In the genomic region with DNA sequence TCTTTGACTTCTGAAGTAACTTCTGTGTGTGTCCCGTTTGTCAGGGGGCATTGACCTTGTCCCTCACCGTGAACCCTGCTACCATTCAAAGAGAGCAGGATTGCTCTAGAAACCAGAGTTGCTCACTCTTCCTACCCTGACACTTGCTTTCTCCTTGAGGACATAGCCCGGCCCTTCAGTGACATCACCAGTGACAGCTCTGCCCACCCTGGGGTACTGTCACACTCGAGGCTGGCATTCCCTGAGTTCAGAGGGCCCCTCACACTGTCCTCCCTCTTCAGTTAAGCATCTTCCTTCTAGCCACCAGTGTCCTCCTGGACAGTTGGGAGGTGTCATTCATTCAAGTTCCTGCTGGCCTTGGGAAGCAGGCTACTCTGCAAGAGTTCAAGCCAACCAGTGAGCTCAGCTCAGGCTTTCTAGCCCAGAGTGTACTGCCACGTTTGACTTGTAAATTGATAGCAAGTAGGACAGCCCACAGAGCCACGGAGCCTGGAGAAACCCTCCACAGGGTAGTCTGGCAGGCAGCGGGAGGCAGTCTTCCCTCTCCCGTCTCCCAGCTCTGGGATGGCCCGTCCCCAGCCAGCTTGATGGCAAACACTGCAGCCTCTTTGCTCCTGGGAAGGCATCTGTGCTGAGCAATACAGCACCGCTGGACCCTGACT, we compare ENCODE assay signal across 9 mouse cellular contexts. TPM values are rescaled to one million over a fixed set of nuclear protein-coding genes. Genes with fewer than 3 reads are reported as not detected.
DNase-seq lines count a peak whose midpoint lies in the region; ATAC-seq lines count a peak whose summit lies in the region.
"Had no signal": no experiment of that assay in that cellular context is flagged by ENCODE, and none has a peak within 500 bp of the region (broad histone marks: within the 10 kb centered on the region; RNA-seq: fewer than 3 reads in every experiment).

No protein-coding gene starts in this region.

- H3K4me1 ChIP-seq in hindbrain, embryonic 10.5 days (replicated peaks) = peaks cover 33% of the 10 kb centered on the region
- peaks cover 9% of the 10 kb centered on the region for H3K4me1 ChIP-seq in hindbrain, embryonic 14.5 days (replicated peaks; ENCODE audit: control insufficient read depth, insufficient read depth, low read length)
- peaks cover 30% of the 10 kb centered on the region for H3K4me1 ChIP-seq in limb, embryonic 10.5 days

- peak overlapping the region; percentile 62 for H3K27ac ChIP-seq in hindbrain, embryonic 10.5 days
- H3K27ac ChIP-seq in hindbrain, embryonic 14.5 days = no peak overlapping the region
- peak overlapping the region; percentile 67 for H3K27ac ChIP-seq in limb, embryonic 10.5 days

- H3K4me3 ChIP-seq in hindbrain, embryonic 10.5 days = no peak overlapping the region
- no peak overlapping the region for H3K4me3 ChIP-seq in hindbrain, embryonic 14.5 days (replicated peaks; ENCODE audit: low read length)
- no peak overlapping the region for H3K4me3 ChIP-seq in limb, embryonic 10.5 days

- peak; percentile 65 for DNase-seq in adrenal gland, adult 2 months
- no peak for DNase-seq in adrenal gland, postnatal 4 days (ENCODE audit: low spot score in 2 of 2)
- DNase-seq in hindbrain, embryonic 10.5 days (ENCODE audit: low spot score) = no peak
- DNase-seq in hindbrain, embryonic 14.5 days (ENCODE audit: low spot score) = no peak
- DNase-seq in ES-CJ7 (ENCODE audit: low read depth, low spot score) = peak; percentile 40
- no peak for DNase-seq in limb, embryonic 10.5 days (ENCODE audit: low spot score)
- no peak for DNase-seq in layer of hippocampus, adult 18-20 months (ENCODE audit: low spot score in 2 of 2)
- DNase-seq: right cerebral cortex, postnatal 25 days had no signal

- WGBS in hindbrain, embryonic 10.5 days = 37% methylated on average over 10 of the region's 10 CpGs
- whole genome bisulfite sequencing in hindbrain, embryonic 14.5 days = 37% methylated on average over 10 of the region's 10 CpGs
- 37% methylated on average over 10 of the region's 10 CpGs for WGBS in limb, embryonic 10.5 days

- peaks cover 40% of the 10 kb centered on the region for H3K36me3 ChIP-seq in hindbrain, embryonic 10.5 days
- peaks cover 41% of the 10 kb centered on the region for H3K36me3 ChIP-seq in hindbrain, embryonic 14.5 days (replicated peaks; ENCODE audit: control insufficient read depth, insufficient read depth)
- H3K36me3 ChIP-seq in limb, embryonic 10.5 days = peaks cover 54% of the 10 kb centered on the region

- no peak overlapping the region for H3K9ac ChIP-seq in hindbrain, embryonic 14.5 days

- no peaks in the 10 kb centered on the region for H3K27me3 ChIP-seq in hindbrain, embryonic 10.5 days (ENCODE audit: insufficient read depth, poor library complexity, severe bottlenecking)
- H3K27me3 ChIP-seq in hindbrain, embryonic 14.5 days (ENCODE audit: control insufficient read depth, insufficient read depth, low read length) = no peaks in the 10 kb centered on the region
- no peaks in the 10 kb centered on the region for H3K27me3 ChIP-seq in limb, embryonic 10.5 days (ENCODE audit: low read depth, poor library complexity, severe bottlenecking)

- H3K4me2 ChIP-seq in hindbrain, embryonic 14.5 days (replicated peaks) = no peak overlapping the region

- no peak for ATAC-seq in hindbrain, embryonic 14.5 days (ENCODE audit: low FRiP score)
- no peak for ATAC-seq in activated CD4-positive, CD25-positive, alpha-beta regulatory T cell, adult 4 months

- no peaks in the 10 kb centered on the region for H3K9me3 ChIP-seq in hindbrain, embryonic 10.5 days
- H3K9me3 ChIP-seq in hindbrain, embryonic 14.5 days (ENCODE audit: control insufficient read depth, low read length) = no peaks in the 10 kb centered on the region
- H3K9me3 ChIP-seq in limb, embryonic 10.5 days (replicated peaks) = no peaks in the 10 kb centered on the region

RNA-seq across cellular contexts. Expression of a gene that starts 1.7 kb away (rescaled TPM):
- 1 to 10 TPM; 2.9 to 4.6 TPM for total RNA-seq in adrenal gland, adult 2 months (2021)
- 1.8 and 2.5 TPM in 2 replicates for polyA plus RNA-seq in adrenal gland, adult 2 months (2012; rRNA removed)
- total RNA-seq in adrenal gland, postnatal 4 days (2021) = 1 to 10 TPM; 6.6 to 6.7 TPM
- 10.0 and 12.3 TPM in 2 replicates for polyA plus RNA-seq in hindbrain, embryonic 10.5 days (2016; fragmentation: Nextera tagmentation; extraction: Ambion mirVana)
- polyA plus RNA-seq in hindbrain, embryonic 14.5 days (2014; fragmentation: Nextera tagmentation; extraction: Ambion mirVana) = 38.2 and 38.8 TPM in 2 replicates
- 10.9 and 14.0 TPM in 2 replicates for polyA plus RNA-seq in limb, embryonic 10.5 days (2016; fragmentation: Nextera tagmentation; extraction: Ambion mirVana)
- total RNA-seq in layer of hippocampus, adult 18-20 months (2021) = 10 to 100 TPM; 70.8 to 71.5 TPM
- 1 to 10 TPM; 1.6 to 1.7 TPM for polyA plus RNA-seq in activated CD4-positive, CD25-positive, alpha-beta regulatory T cell, adult 4 months (2017; shearing (Covaris generic))

RNA-seq across cellular contexts. Expression of a gene that starts 40.1 kb away (rescaled TPM):
- total RNA-seq in adrenal gland, adult 2 months (2021) = 100 to 1,000 TPM; 118 to 172 TPM
- polyA plus RNA-seq in adrenal gland, adult 2 months (2012; rRNA removed) = 127 and 138 TPM in 2 replicates
- 100 to 1,000 TPM; 184 to 192 TPM for total RNA-seq in adrenal gland, postnatal 4 days (2021)
- polyA plus RNA-seq in hindbrain, embryonic 10.5 days (2016; fragmentation: Nextera tagmentation; extraction: Ambion mirVana) = 77.7 and 90.1 TPM in 2 replicates
- polyA plus RNA-seq in hindbrain, embryonic 14.5 days (2014; fragmentation: Nextera tagmentation; extraction: Ambion mirVana) = 110 and 126 TPM in 2 replicates
- 90.0 and 110 TPM in 2 replicates for polyA plus RNA-seq in limb, embryonic 10.5 days (2016; fragmentation: Nextera tagmentation; extraction: Ambion mirVana)
- 100 to 1,000 TPM; 107 to 110 TPM for total RNA-seq in layer of hippocampus, adult 18-20 months (2021)
- polyA plus RNA-seq in activated CD4-positive, CD25-positive, alpha-beta regulatory T cell, adult 4 months (2017; shearing (Covaris generic)) = 10 to 100 TPM; 44.4 to 52.4 TPM

RNA-seq across cellular contexts. Expression of a gene that starts 45.0 kb away (rescaled TPM):
- 1 to 10 TPM in 1 of 2 experiments, under 1 TPM in 1; 0.78 to 1.0 TPM for total RNA-seq in adrenal gland, adult 2 months (2021)
- polyA plus RNA-seq in adrenal gland, adult 2 months (2012; rRNA removed) = 0.21 TPM in 1 of 2 replicates, not detected in the other
- 1 to 10 TPM; 1.2 to 1.8 TPM for total RNA-seq in adrenal gland, postnatal 4 days (2021)
- polyA plus RNA-seq in hindbrain, embryonic 10.5 days (2016; fragmentation: Nextera tagmentation; extraction: Ambion mirVana) = 0.73 and 1.0 TPM in 2 replicates
- 0.37 and 0.72 TPM in 2 replicates for polyA plus RNA-seq in hindbrain, embryonic 14.5 days (2014; fragmentation: Nextera tagmentation; extraction: Ambion mirVana)
- polyA plus RNA-seq in limb, embryonic 10.5 days (2016; fragmentation: Nextera tagmentation; extraction: Ambion mirVana) = 0.50 and 0.60 TPM in 2 replicates
- total RNA-seq in layer of hippocampus, adult 18-20 months (2021) = 1 to 10 TPM; 1.6 to 2.6 TPM
- under 1 TPM; 0.29 to 0.74 TPM for polyA plus RNA-seq in activated CD4-positive, CD25-positive, alpha-beta regulatory T cell, adult 4 months (2017; shearing (Covaris generic))

RNA-seq across cellular contexts. Expression of a gene that starts 56.7 kb away (rescaled TPM):
- 100 to 1,000 TPM; 700 to 846 TPM for total RNA-seq in adrenal gland, adult 2 months (2021)
- polyA plus RNA-seq in adrenal gland, adult 2 months (2012; rRNA removed) = 13.7 and 14.2 TPM in 2 replicates
- 1,000 to 10,000 TPM; 1,280 to 1,304 TPM for total RNA-seq in adrenal gland, postnatal 4 days (2021)
- 381 and 439 TPM in 2 replicates for polyA plus RNA-seq in hindbrain, embryonic 10.5 days (2016; fragmentation: Nextera tagmentation; extraction: Ambion mirVana)
- polyA plus RNA-seq in hindbrain, embryonic 14.5 days (2014; fragmentation: Nextera tagmentation; extraction: Ambion mirVana) = 324 and 419 TPM in 2 replicates
- 449 and 506 TPM in 2 replicates for polyA plus RNA-seq in limb, embryonic 10.5 days (2016; fragmentation: Nextera tagmentation; extraction: Ambion mirVana)
- 100 to 1,000 TPM; 367 to 379 TPM for total RNA-seq in layer of hippocampus, adult 18-20 months (2021)
- polyA plus RNA-seq in activated CD4-positive, CD25-positive, alpha-beta regulatory T cell, adult 4 months (2017; shearing (Covaris generic)) = 1,000 to 10,000 TPM; 1,077 to 1,095 TPM

Comparison
In these comparisons a context has a peak if more than half of its experiments do, and no peak if none do; other contexts are left out.
1. DNase-seq: peak in adrenal gland, adult 2 months (single experiment) and ES-CJ7 (single experiment); none in adrenal gland, postnatal 4 days (0 of 2), hindbrain, embryonic 10.5 days (single experiment), hindbrain, embryonic 14.5 days (single experiment), limb, embryonic 10.5 days (single experiment) and layer of hippocampus, adult 18-20 months (0 of 2).